Mouse (Mus musculus): ENCODE measurements at regions not wholly inside any gene's neighbourhood (a gene's known extent, or its start where the extent isn't known, plus 50 kb on each side); places are given as distances from the start of the nearest gene placed in this dataset.
A peak's percentile ranks its signal among the peaks of the same experiment; 100 is the strongest.

DNA sequence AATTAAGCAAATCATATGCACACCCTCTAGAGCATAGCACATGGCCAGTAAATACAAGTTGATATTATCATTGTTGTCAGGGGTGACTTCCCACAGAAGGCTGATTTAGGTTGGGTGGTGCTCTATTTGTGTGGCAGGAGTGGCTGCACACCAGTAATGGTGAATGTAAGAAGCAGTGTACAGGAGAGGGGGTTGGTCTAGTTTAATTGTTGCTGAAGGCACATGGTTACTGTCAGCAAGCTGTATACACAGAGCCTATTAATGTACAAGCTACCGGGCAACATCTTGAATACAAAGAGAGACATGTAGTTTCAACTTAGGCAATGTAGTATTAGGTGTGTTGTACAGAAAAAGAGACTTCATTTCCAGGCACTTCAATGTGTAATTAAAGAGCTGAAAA lies 280.6 kb upstream of the Pkn2 start:
- Histone ChIP-seq H3K9ac (no peak overlapping the region), H3K36me3 (no peaks in the 10 kb centered on the region), H3K9me3 (no peaks in the 10 kb centered on the region), H3K27me3 (no peaks in the 10 kb centered on the region), H3K4me1 (0 out of 2 replicates have a peak, but pooled peaks cover 5% of the 10 kb centered on the region), H3K27ac (no peak overlapping the region), H3K4me2 (no peak overlapping the region), H3K4me3 (no peak overlapping the region)
- 79% methylated on average over 1 of the region's 1 CpGs for WGBS
- ATAC-seq (ENCODE audit: insufficient number of reproducible peaks, insufficient read depth, low FRiP score, low TSS enrichment, low read depth): no peak

DNA sequence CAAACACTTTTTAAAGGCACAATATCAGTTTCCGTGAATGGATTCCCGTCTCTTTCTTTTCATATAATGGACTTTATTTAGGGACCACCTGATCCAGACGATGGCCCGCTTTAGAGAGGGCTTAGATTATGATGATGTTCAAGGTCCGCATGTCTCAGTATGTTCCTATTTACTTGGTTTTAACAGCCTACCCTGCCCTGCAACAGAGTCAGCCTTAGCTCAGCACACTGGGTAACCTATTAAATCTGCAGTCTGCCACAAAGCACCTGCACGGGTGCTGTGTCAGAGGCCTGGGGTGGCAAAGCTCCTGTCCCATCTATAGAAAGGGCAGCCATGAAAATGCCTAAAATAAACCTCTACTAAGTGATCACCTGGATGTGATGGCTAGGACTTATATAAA lies 280.2 kb upstream of the Pkn2 start:
- no peak for ATAC-seq (ENCODE audit: insufficient number of reproducible peaks, insufficient read depth, low FRiP score, low TSS enrichment, low read depth)
- WGBS: 75% methylated on average over 6 of the region's 6 CpGs
- H3K4me3 ChIP-seq: no peak overlapping the region
- H3K4me1 ChIP-seq: 0 out of 2 replicates have a peak, but pooled peaks cover 5% of the 10 kb centered on the region
- H3K9ac ChIP-seq: no peak overlapping the region
- H3K27me3 ChIP-seq: no peaks in the 10 kb centered on the region
- no peak overlapping the region for H3K27ac ChIP-seq
- H3K4me2 ChIP-seq: no peak overlapping the region
- H3K9me3 ChIP-seq: no peaks in the 10 kb centered on the region
- H3K36me3 ChIP-seq: no peaks in the 10 kb centered on the region

DNA sequence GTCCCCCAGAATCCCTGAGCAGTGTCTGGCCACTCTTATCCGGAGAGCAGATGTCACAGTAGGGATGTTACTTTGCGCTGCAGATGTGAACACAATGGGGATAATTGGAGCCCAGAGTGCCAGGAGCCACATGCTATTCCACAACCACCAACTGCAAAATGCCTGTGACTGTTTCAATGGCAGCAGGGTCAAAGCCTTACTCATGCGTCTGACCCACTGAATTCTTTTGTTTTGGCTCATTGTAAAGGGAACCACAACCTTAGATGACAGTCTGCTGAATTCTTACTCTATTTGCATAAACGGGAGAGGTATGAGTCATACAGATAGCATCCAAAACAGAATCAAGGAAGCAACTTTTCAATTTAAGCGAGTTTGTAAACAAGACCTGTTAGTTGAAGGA lies 276.8 kb upstream of the Pkn2 start:
- whole genome bisulfite sequencing: 45% methylated on average over 5 of the region's 5 CpGs
- 0 out of 2 replicates have a peak, but pooled peaks cover 5% of the 10 kb centered on the region for H3K4me1 ChIP-seq
- no peak for ATAC-seq (ENCODE audit: insufficient number of reproducible peaks, insufficient read depth, low FRiP score, low TSS enrichment, low read depth)

DNA sequence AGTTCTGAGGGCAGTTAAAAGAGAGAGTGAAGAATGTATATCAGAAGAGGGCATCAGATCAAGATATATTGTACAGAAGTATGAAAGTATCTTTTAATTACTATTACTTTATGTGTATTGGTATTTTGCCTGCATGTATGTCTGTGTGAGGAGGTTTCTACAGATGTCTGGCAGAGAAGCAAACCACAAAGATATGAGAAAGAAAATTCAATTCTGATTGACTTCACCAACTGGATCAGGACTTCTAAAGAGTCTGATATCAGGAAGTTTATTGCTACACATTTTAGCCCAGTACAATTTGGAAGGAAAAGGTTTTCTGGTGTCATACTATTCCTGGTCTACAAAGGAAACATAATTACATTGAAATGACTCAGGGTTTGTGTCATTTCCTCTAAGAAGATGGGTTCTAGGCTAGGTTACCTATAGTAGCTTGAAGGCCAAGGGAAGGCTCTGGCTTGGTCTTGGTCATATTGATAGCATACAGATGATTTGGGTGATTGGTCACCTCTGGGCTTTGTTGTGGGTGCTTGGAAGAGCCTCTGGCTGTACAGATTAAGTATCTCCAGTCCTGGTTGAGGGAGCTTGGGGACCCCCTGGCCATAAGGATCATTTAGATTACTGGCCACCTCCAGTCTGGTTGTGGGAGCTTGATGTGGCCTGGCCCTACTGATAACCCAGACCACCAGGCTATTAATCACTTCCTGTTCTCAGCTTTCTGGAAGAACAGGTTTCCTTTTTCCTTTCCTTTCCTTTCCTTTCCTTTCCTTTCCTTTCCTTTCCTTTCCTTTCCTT lies 275.1 kb upstream of the Pkn2 start:
- Histone ChIP-seq H3K4me3 (no peak overlapping the region), H3K4me2 (no peak overlapping the region), H3K27ac (no peak overlapping the region), H3K9me3 (no peaks in the 10 kb centered on the region), H3K4me1 (0 out of 2 replicates have a peak, but pooled peaks cover 3% of the 10 kb centered on the region), H3K27me3 (no peaks in the 10 kb centered on the region), H3K9ac (no peak overlapping the region), H3K36me3 (no peaks in the 10 kb centered on the region)
- ATAC-seq (ENCODE audit: insufficient number of reproducible peaks, insufficient read depth, low FRiP score, low TSS enrichment, low read depth): no peak

More for the DNA sequence above, 276.8 kb upstream of the Pkn2 start:
- Histone ChIP-seq H3K27ac (no peak overlapping the region), H3K4me2 (no peak overlapping the region), H3K36me3 (no peaks in the 10 kb centered on the region), H3K9ac (no peak overlapping the region), H3K4me3 (no peak overlapping the region), H3K9me3 (no peaks in the 10 kb centered on the region), H3K27me3 (no peaks in the 10 kb centered on the region)

DNA sequence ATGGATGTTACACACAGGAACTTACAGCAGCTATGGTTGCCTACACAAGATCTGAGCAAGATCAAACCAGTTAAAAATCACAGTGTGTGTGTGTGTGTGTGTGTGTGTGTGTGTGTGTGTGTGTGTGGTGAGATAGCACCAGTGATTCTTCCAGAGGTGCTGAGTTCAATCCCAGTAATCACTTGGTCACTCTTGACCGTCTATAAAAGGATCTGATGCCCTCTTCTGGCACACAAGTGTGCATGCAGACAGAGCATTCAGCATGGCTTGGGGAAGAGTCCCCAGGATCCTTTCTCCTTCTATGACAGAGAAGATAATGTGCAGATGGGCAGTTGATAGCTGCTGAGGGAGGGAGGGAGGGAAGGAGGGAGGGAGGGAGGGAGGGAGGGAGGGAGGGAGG lies 274.4 kb upstream of the Pkn2 start:
- Histone ChIP-seq H3K4me1 (no peaks in the 10 kb centered on the region), H3K27ac (no peak overlapping the region), H3K27me3 (no peaks in the 10 kb centered on the region), H3K9me3 (no peaks in the 10 kb centered on the region), H3K4me3 (no peak overlapping the region), H3K36me3 (no peaks in the 10 kb centered on the region), H3K9ac (no peak overlapping the region), H3K4me2 (no peak overlapping the region)
- no peak for ATAC-seq (ENCODE audit: insufficient number of reproducible peaks, insufficient read depth, low FRiP score, low TSS enrichment, low read depth)
- WGBS: 43% methylated on average over 1 of the region's 1 CpGs

DNA sequence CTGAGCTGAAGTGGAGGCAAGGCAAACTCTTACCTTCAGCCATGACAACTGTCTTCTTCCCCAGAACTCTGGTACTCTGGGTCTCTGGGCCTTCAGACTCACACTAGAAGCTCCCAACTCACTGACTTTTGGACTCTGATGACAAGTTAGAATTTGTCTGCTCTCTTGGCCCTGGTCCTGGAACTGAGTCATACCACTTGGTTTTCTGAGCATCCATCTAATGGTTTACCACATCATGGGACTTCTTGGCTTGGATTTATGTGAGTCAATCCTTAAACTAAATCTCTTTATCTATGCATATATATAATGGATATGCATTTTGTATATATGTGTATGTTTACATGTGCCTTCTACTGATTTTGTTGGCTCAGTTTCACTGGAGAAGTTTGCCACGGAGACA lies 273.8 kb upstream of the Pkn2 start:
- no peaks in the 10 kb centered on the region for H3K9me3 ChIP-seq
- no peaks in the 10 kb centered on the region for H3K27me3 ChIP-seq
- H3K4me1 ChIP-seq: no peaks in the 10 kb centered on the region
- no peaks in the 10 kb centered on the region for H3K36me3 ChIP-seq
- WGBS: 95% methylated on average over 1 of the region's 1 CpGs
- ATAC-seq (ENCODE audit: insufficient number of reproducible peaks, insufficient read depth, low FRiP score, low TSS enrichment, low read depth): no peak
- H3K4me3 ChIP-seq: no peak overlapping the region
- H3K9ac ChIP-seq: no peak overlapping the region
- no peak overlapping the region for H3K4me2 ChIP-seq
- H3K27ac ChIP-seq: no peak overlapping the region

DNA sequence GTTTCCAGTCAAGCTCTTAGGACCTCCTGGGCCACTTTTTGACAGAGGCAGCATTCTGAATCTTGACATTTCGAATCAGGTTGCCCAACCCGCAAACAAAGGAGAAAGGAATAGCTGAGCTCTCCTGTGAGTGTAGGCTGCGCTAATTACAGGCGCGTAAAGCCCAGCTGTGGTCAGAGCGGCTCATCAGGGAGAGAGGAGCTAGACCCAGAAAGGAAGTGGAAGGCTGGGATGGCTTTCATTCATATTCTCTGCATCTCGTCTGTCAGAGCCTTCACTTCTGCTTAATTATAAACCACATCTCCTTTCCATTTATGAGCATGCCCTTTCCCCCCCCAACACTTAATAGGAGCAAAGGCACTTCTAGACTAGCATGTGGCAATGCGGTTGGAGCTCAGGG lies 265.7 kb upstream of the Pkn2 start:
- Histone ChIP-seq H3K36me3 (no peaks in the 10 kb centered on the region), H3K9me3 (no peaks in the 10 kb centered on the region), H3K27ac (no peak overlapping the region), H3K4me2 (no peak overlapping the region), H3K9ac (no peak overlapping the region), H3K27me3 (no peaks in the 10 kb centered on the region), H3K4me1 (peaks cover 11% of the 10 kb centered on the region), H3K4me3 (no peak overlapping the region)
- WGBS: 40% methylated on average over 8 of the region's 8 CpGs
- ATAC-seq (ENCODE audit: insufficient number of reproducible peaks, insufficient read depth, low FRiP score, low TSS enrichment, low read depth): no peak

DNA sequence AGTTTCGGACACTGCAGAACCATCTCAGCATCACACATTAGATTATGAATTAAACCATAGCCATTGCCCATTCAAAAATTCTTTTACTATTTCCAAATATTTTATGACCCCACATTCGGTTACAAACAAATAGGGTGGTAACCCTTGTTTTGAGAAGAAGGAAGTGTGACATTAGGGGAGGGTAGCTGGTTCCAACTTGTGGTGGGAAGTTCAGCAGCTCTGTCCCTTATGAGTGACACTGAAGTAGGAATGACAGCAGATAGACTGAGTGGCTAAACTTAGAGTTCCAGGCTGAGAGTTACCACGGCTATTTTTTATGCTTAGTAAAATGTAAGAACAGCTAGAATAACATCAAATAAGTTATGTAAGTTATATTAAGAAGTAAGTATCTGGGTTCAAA lies 257.1 kb upstream of the Pkn2 start:
- no peak overlapping the region for H3K4me2 ChIP-seq
- WGBS: 89% methylated on average over 3 of the region's 3 CpGs
- peaks cover 4% of the 10 kb centered on the region; the same call in 1 of the 2 replicates for H3K27me3 ChIP-seq
- H3K27ac ChIP-seq: no peak overlapping the region
- no peaks in the 10 kb centered on the region for H3K9me3 ChIP-seq
- no peak overlapping the region for H3K4me3 ChIP-seq
- no peak overlapping the region for H3K9ac ChIP-seq
- ATAC-seq (ENCODE audit: insufficient number of reproducible peaks, insufficient read depth, low FRiP score, low TSS enrichment, low read depth): no peak
- H3K4me1 ChIP-seq: peaks cover 7% of the 10 kb centered on the region
- H3K36me3 ChIP-seq: no peaks in the 10 kb centered on the region

DNA sequence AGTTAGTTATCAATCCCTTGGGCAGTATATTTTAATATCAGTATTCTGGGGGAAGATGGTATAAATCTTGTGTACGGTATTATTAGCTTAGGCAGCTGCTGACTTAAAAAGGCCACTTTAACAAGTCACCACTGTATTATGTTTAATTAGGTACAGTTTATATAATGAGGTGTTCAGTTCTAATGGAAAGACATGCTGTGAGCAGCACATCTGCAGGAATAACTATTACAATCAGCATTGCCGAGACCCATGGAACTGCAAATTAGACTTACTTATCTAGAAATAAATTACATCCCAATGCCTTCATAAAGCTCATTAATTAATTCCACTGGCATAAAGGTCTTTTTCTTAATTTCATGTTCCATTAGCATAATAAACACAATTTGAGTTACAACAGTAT lies 252.7 kb upstream of the Pkn2 start:
- Histone ChIP-seq H3K36me3 (no peaks in the 10 kb centered on the region), H3K27me3 (no peaks in the 10 kb centered on the region), H3K9me3 (no peaks in the 10 kb centered on the region), H3K4me2 (no peak overlapping the region), H3K27ac (no peak overlapping the region), H3K4me3 (no peak overlapping the region), H3K4me1 (no peaks in the 10 kb centered on the region), H3K9ac (no peak overlapping the region)
- WGBS: 79% methylated on average over 2 of the region's 2 CpGs
- ATAC-seq (ENCODE audit: insufficient number of reproducible peaks, insufficient read depth, low FRiP score, low TSS enrichment, low read depth): no peak

DNA sequence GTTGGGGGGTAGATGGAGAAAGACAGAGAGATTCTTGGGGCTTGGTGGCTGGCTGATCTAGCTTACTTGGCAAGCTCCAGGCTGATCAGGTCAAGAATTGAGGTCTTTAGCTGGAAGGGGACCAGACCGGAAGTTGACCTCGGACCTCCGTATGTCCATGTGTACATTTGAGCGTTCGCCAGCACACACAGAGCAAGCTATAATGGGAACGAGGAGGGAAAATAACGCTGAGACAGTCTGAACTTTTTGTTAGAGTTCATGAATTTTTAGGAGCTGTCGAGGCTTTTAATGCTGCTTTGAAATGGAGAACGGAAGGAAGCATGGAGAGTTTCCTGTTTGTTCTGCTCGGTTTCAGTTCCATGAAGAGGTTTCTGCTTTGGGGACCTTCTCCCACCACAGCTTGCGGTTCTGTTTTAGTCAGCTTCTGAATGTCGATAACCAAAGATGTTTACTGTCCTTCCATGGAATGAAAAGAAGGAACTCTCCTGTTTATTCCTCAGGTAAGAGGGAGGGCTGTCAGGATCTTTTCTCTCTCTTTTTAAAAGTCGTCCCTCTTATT lies 226.0 kb upstream of the Pkn2 start:
- H3K4me3 ChIP-seq: no peak overlapping the region
- no peak overlapping the region for H3K4me2 ChIP-seq
- H3K36me3 ChIP-seq: no peaks in the 10 kb centered on the region
- peaks cover 26% of the 10 kb centered on the region for H3K27me3 ChIP-seq
- peaks cover 14% of the 10 kb centered on the region for H3K4me1 ChIP-seq
- no peak overlapping the region for H3K9ac ChIP-seq
- ATAC-seq (ENCODE audit: insufficient number of reproducible peaks, insufficient read depth, low FRiP score, low TSS enrichment, low read depth): no peak
- no peak overlapping the region for H3K27ac ChIP-seq
- no peaks in the 10 kb centered on the region for H3K9me3 ChIP-seq
- WGBS: 60% methylated on average over 13 of the region's 13 CpGs

DNA sequence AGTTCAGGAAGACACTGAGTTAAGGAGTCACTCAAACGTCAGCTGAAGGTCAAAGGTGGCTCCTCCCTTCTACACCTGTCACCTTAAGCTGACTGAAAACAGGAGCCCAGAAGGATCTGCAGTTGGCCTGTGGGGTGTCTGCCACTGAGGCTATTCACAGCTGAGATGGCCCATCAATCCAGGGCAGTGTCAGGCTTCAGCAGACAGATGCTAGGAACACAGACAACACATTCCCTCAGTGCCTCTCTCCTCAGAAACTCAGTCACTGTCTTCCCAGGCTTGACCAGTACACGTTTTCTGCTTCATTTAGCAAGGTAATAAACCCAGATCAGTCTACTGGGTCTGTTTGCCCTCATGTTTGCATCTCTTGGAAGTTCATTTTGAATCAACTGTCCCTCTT lies 222.9 kb upstream of the Pkn2 start:
- H3K9me3 ChIP-seq: no peaks in the 10 kb centered on the region
- ATAC-seq (ENCODE audit: insufficient number of reproducible peaks, insufficient read depth, low FRiP score, low TSS enrichment, low read depth): no peak
- H3K27ac ChIP-seq: no peak overlapping the region

DNA sequence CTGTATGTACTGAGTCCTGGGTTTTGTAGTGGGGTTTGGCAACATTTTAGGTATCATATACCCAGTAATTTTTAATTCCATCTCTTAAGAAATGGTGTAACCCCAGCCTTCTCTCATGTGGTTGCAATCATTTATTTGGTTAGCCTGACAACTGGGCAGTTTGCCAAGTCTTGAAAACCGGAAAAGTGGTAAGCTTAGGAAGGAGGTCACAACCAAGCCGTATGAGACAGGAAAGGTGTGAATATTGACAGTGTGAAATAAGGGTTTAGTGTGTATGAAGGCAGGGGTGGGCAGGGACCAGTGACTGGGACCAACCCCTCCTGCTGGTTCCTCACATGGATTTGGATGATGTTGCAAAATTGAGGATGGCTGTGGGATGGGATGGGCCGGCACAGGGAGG lies 221.5 kb upstream of the Pkn2 start:
- Histone ChIP-seq H3K4me1 (peaks cover 19% of the 10 kb centered on the region), H3K9me3 (no peaks in the 10 kb centered on the region), H3K36me3 (no peaks in the 10 kb centered on the region), H3K27me3 (peaks cover 62% of the 10 kb centered on the region), H3K27ac (no peak overlapping the region), H3K4me3 (no peak overlapping the region), H3K4me2 (no peak overlapping the region), H3K9ac (no peak overlapping the region)
- 16% methylated on average over 3 of the region's 3 CpGs for WGBS
- ATAC-seq (ENCODE audit: insufficient number of reproducible peaks, insufficient read depth, low FRiP score, low TSS enrichment, low read depth): 0 out of 2 replicates have a peak, but pooled peaks have one; percentile 10

More for the DNA sequence above, 222.9 kb upstream of the Pkn2 start:
- Histone ChIP-seq H3K4me3 (no peak overlapping the region), H3K4me1 (peaks cover 15% of the 10 kb centered on the region), H3K4me2 (no peak overlapping the region), H3K36me3 (no peaks in the 10 kb centered on the region), H3K9ac (no peak overlapping the region), H3K27me3 (peaks cover 50% of the 10 kb centered on the region)
- WGBS: 46% methylated on average over 2 of the region's 2 CpGs

All from embryonic facial prominence, embryonic 13.5 days (tissue).